Mouse (Mus musculus) hindbrain, embryonic 10.5 days (tissue): ENCODE measurements around the gene Rapgef5. TPM values are rescaled to one million over a fixed set of nuclear protein-coding genes. Genes with fewer than 3 reads are reported as not detected.

Source experiments
- DNase-seq: peaks from one replicate; pipeline ENCODE4 v3.0.0-alpha.2; 2017; ENCODE audit warnings: low spot score
- H3K27ac ChIP-seq: fragments of 300-500 bp; sonication (generic); 2 replicates; pipeline ENCODE4 v1.5.1; 2016; ENCODE audit warnings: mild to moderate bottlenecking, moderate library complexity
- H3K27me3 ChIP-seq: fragments of 300-500 bp; sonication (generic); 2 replicates; pipeline ENCODE4 v1.6.1; 2016; ENCODE audit warnings: mild to moderate bottlenecking; ENCODE audit not compliant: poor library complexity, insufficient read depth, severe bottlenecking
- H3K36me3 ChIP-seq: fragments of 300-500 bp; sonication (generic); 2 replicates; pipeline ENCODE4 v1.6.1; 2016; ENCODE audit warnings: mild to moderate bottlenecking, moderate library complexity
- H3K4me1 ChIP-seq: fragments of 300-500 bp; sonication (generic); replicated peaks from 2 replicates; pipeline ENCODE4 v1.6.1; 2016; ENCODE audit warnings: mild to moderate bottlenecking
- H3K4me3 ChIP-seq: fragments of 300-500 bp; sonication (generic); 2 replicates; pipeline ENCODE4 v1.5.1; 2016; ENCODE audit warnings: mild to moderate bottlenecking, moderate library complexity
- H3K9me3 ChIP-seq: fragments of 300-500 bp; sonication (generic); 2 replicates; pipeline ENCODE4 v1.6.1; 2016; ENCODE audit warnings: mild to moderate bottlenecking, moderate library complexity
- WGBS: fragments of 180-500 bp; shearing (Covaris S2); methylation state at CpG from one replicate; pipeline ENCODE4 v1.1.7; 2016; 5-methylcytosine and 5-hydroxymethylcytosine counted together
- polyA plus RNA-seq: library from polyadenylated mRNA; unstranded; fragments of >200 nt; fragmentation: Nextera tagmentation; extraction: Ambion mirVana; gene quantifications from 2 replicates; pipeline ENCODE4 v1.2.1, GENCODE M21; 2016

The Rapgef5 gene
- polyA plus RNA-seq, 1 experiment from 2014 or later, result 16.0 TPM

DNA sequence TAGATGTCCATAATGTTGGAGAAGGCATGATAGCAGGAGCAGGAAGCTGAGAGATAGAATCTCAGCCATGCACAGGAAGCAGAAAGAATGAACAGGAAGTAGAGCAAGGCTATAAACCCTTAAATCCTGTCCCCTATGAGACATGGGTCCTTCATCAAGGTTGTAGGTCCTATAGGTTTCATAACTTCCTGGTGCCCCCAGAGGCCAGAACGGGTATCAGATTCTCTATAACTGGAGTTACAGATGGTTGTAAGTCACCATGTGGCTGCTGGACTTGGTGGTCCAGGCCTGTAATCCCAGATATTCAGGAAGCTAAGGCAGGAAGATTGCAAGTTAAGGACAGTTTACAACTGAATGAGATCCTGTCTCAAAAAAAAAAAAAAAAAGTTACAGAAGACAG is 8.5 kb upstream of the Rapgef5 start:
- Histone ChIP-seq H3K36me3 (no peaks in the 10 kb centered on the region), H3K27ac (no peak overlapping the region), H3K9me3 (no peaks in the 10 kb centered on the region), H3K27me3 (no peaks in the 10 kb centered on the region), H3K4me1 (0 out of 2 replicates have a peak, but pooled peaks cover 5% of the 10 kb centered on the region), H3K4me3 (no peak overlapping the region)
- DNase-seq, result no peak
- 56% methylated on average over 1 of the region's 1 CpGs for WGBS

- 72% methylated on average over 2 of the region's 2 CpGs for WGBS
- Histone ChIP-seq H3K9me3 (no peaks in the 10 kb centered on the region), H3K4me1 (0 out of 2 replicates have a peak, but pooled peaks cover 5% of the 10 kb centered on the region), H3K4me3 (no peak overlapping the region), H3K36me3 (no peaks in the 10 kb centered on the region), H3K27me3 (no peaks in the 10 kb centered on the region), H3K27ac (no peak overlapping the region)
- no peak for DNase-seq
These were observed 6.4 kb upstream of the Rapgef5 start for GRCm38 (mm10) chr12:117509919-117510318.

DNA sequence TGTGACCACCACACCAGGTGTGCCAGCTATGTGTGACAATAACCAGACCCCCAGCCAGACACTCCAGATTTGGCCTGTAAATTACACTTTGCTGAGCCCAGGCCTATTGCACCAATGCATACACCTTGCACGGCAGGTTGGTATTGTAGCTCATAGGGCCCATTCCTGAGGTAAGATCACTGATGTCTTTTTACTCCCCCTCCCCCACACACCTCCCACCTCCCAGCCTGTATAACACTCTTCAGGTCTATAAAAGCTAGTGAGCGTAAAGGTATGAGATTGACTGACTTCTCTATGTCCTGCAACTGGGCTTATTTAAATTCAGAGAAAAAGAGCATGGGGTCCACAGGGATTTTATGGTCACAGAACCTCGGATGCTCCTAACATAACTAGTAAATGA is 3.8 kb upstream of the Rapgef5 start:
- no peak for DNase-seq
- no peak overlapping the region for H3K4me3 ChIP-seq
- H3K27ac ChIP-seq, result no peak overlapping the region
- H3K27me3 ChIP-seq, result no peaks in the 10 kb centered on the region
- no peaks in the 10 kb centered on the region for H3K9me3 ChIP-seq
- H3K36me3 ChIP-seq, result no peaks in the 10 kb centered on the region
- WGBS, result 90% methylated on average over 3 of the region's 3 CpGs
- 0 out of 2 replicates have a peak, but pooled peaks cover 5% of the 10 kb centered on the region for H3K4me1 ChIP-seq

DNA sequence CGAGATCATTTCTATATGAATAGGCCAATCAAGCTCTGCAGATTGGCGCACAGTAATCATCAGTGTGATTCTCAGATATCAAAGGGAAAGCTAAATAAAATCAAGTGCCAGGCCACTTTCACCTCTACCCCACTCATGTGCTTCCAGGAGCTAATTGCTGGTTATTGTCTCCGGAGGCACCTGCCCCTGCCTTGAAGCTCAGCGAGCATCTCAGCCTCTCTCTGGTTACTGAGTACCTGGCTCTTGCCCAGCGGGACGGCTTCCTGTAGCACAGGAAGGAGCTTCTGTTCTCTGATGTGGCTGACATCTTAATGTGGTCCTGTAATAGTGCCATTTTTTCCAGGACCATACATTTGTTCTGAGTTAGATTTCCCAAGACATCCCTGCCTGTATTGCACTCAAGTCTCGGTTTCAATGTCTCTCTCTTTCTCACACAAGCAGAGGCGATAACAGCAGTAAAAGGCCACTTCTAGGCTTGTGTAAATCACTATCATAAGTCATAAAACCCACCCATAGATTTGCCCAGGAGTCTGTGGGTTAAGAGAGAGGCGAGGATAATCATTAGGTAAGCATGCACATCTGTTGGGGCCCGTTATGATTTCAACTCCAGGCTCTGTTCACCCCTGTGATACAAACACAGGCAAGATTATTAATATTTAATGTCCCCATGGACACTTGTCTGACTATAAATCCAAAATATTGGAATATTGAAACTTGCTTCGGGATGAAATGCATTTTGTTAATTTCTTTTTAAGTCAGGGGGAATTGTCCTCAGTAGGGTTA is 2.9 kb upstream of the Rapgef5 start:
- 83% methylated on average over 11 of the region's 11 CpGs for WGBS
- Histone ChIP-seq H3K4me1 (0 out of 2 replicates have a peak, but pooled peaks cover 5% of the 10 kb centered on the region), H3K9me3 (no peaks in the 10 kb centered on the region), H3K27ac (no peak overlapping the region), H3K4me3 (no peak overlapping the region), H3K36me3 (no peaks in the 10 kb centered on the region), H3K27me3 (no peaks in the 10 kb centered on the region)
- no peak for DNase-seq

DNA sequence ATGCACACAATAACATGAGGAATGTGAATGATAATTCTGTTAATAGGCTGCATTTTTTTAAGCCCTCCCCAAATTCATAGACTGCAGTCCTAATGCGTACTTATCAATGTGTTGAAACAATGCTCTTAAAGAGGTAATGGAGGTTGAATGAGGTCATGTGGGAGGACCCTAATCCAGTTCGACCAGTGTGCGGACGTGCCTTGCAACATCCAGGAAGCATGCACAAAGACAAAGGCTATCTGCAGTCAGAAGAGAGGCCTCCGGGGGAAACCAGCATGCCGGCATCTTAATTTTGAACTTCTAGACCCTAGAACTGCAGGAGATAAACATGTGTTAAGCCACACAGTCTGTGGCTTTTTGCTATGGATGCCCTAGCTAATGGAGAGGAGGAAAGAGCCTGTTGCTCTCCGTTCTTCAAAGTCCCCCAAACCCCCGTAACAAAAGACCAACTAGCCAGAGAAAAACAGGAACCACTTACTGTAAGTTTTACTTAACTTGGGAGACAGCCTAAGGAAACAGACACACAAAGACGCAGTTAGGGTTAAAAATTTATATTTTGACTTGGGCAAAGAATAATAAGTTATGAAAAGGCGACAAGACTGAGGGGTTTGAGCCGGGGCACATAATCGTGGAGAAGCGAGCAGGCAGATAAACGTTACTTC is 1.1 kb downstream of the Rapgef5 start:
- DNase-seq, result no peak
- Histone ChIP-seq H3K4me1 (peaks cover 8% of the 10 kb centered on the region; the same call in 1 of the 2 replicates), H3K4me3 (no peak overlapping the region), H3K27me3 (no peaks in the 10 kb centered on the region), H3K36me3 (no peaks in the 10 kb centered on the region), H3K9me3 (no peaks in the 10 kb centered on the region), H3K27ac (no peak overlapping the region)
- 67% methylated on average over 14 of the region's 14 CpGs for WGBS

DNA sequence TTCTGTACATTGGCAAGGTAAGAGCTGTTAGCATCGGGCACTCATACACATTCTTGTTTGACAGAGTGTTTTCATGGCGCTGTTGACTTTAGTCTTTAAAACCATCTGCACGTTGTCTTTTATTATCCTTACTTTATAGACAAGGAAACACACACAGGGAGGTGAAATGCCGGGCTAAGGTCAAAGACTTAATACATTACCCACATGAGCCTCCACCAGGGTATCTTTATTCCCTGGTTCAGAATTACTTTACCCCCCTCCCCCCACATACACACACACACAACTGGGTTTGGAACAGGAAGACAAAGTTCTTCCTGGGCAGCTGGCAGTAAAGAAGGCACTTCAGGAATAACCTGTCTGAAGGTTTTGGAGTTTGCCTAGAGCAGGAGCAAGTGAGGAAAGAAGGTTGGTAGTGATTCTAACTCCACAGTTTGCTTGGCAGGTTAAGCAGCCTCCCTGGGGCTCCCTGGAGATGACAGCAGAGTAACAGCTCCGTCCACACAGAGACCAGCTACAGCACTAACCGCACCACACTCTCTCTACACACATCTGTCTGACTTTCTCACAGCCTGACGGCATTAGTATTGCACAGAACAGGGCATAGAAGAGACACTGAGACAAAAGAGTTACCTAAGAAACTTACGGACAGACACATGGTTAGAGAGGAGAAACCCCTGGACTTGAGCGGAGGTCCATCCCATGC is 8.2 kb downstream of the Rapgef5 start:
- Histone ChIP-seq H3K36me3 (no peaks in the 10 kb centered on the region), H3K9me3 (no peaks in the 10 kb centered on the region), H3K27ac (no peak overlapping the region), H3K4me1 (peaks cover 8% of the 10 kb centered on the region; the same call in 1 of the 2 replicates), H3K4me3 (no peak overlapping the region), H3K27me3 (no peaks in the 10 kb centered on the region)
- WGBS, result 73% methylated on average over 9 of the region's 9 CpGs
- DNase-seq, result no peak

DNA sequence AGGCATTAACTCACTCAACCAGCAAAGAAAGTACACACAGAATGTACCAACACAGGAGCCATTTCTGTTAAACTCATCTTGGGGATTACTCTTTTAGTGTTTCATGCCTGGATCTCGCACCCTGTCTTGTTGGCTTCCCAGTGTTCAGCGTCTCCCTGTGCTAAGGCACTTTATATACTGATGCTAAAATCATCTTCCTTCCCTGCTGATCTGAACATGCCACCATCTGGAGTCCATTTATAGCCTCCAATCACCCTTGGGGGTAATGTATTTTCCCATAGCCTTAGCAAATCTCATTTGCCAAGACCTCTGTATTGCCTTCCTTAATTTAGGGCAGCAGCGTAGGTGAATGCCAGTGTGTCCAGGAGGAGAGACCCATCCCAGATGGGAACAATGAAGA is 11.6 kb downstream of the Rapgef5 start:
- H3K9me3 ChIP-seq, result no peaks in the 10 kb centered on the region
- no peak overlapping the region for H3K27ac ChIP-seq
- WGBS, result 84% methylated on average over 3 of the region's 3 CpGs
- H3K36me3 ChIP-seq, result no peaks in the 10 kb centered on the region
- H3K4me3 ChIP-seq, result no peak overlapping the region
- DNase-seq, result no peak
- no peaks in the 10 kb centered on the region for H3K4me1 ChIP-seq
- peaks cover 22% of the 10 kb centered on the region for H3K27me3 ChIP-seq

DNA sequence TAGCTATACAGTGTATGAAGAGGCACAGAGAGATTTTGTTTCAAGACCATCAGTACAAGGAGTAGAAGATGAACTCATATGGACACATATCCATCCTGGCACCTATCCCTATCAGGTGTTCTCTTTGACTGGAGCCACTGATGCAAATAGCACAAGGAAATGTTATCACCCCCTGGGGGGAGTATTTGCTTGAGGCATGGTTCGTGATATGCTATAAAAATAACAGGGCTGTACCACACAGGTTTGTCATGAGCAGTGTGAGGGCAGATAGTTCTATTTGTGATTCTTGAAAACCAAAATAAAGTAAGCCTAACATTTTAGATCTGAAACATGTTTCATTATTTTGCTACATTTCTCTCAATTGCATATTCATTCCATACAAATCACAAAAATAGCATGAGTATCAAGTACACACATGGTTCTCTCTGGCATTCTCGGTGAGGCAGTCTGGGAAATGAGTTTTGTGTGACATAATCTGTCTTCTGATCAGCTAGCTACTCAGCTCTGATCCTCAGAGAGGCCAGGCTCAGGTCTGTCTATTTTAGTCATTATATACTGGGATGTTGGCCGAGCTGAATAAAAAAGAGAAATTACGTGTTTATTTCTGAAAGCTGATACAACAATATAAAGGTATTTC is 12.3 kb downstream of the Rapgef5 start:
- 84% methylated on average over 4 of the region's 4 CpGs for WGBS
- Histone ChIP-seq H3K4me3 (no peak overlapping the region), H3K27ac (no peak overlapping the region), H3K9me3 (no peaks in the 10 kb centered on the region), H3K36me3 (no peaks in the 10 kb centered on the region), H3K27me3 (peaks cover 29% of the 10 kb centered on the region), H3K4me1 (peaks cover 6% of the 10 kb centered on the region)
- no peak for DNase-seq

- no peaks in the 10 kb centered on the region for H3K36me3 ChIP-seq
- peaks cover 18% of the 10 kb centered on the region for H3K4me1 ChIP-seq
- H3K27ac ChIP-seq, result no peak overlapping the region
- H3K4me3 ChIP-seq, result no peak overlapping the region
- no peaks in the 10 kb centered on the region for H3K9me3 ChIP-seq
- peaks cover 54% of the 10 kb centered on the region for H3K27me3 ChIP-seq
- DNase-seq, result no peak
- WGBS, result 90% methylated on average over 4 of the region's 4 CpGs
These were observed 14.8 kb downstream of the Rapgef5 start for GRCm38 (mm10) chr12:117531106-117531505.

- WGBS, result 2% methylated on average over 64 of the region's 64 CpGs
- Histone ChIP-seq H3K9me3 (no peaks in the 10 kb centered on the region), H3K27ac (peak overlapping the region; percentile 81), H3K4me3 (peak overlapping the region; percentile 76), H3K27me3 (peaks cover 55% of the 10 kb centered on the region), H3K4me1 (peaks cover 18% of the 10 kb centered on the region), H3K36me3 (no peaks in the 10 kb centered on the region)
- no peak for DNase-seq
These were observed 17.2 kb downstream of the Rapgef5 start for GRCm38 (mm10) chr12:117533176-117534086.

- WGBS, result under 1% methylated on average over 66 of the region's 66 CpGs
- Histone ChIP-seq H3K9me3 (no peaks in the 10 kb centered on the region), H3K27me3 (peaks cover 55% of the 10 kb centered on the region), H3K36me3 (no peaks in the 10 kb centered on the region), H3K4me3 (peak overlapping the region; percentile 76), H3K27ac (peak overlapping the region; percentile 81), H3K4me1 (peaks cover 18% of the 10 kb centered on the region)
- DNase-seq, result peak; percentile 57
These were observed 17.9 kb downstream of the Rapgef5 start for GRCm38 (mm10) chr12:117534087-117534751.
